Mouse (Mus musculus) heart, postnatal 25 days (tissue): ENCODE data around the gene Anp32e. TPM values are rescaled to one million over a fixed set of nuclear protein-coding genes. Genes with fewer than 3 reads are reported as not detected.
"Not testable (repeated sequence)": the region's sequence is repeated elsewhere in the genome, so short reads cannot be mapped to it uniquely, and the experiment has no call there.

Experiments
- DNase-seq: peaks from one replicate; pipeline ENCODE4 v3.0.0; 2022; ENCODE audit warnings: low spot score
- intact Hi-C: fragments of 180-260 bp; cut with DNase I; formaldehyde crosslinking; loops from one replicate; pipeline ENCODE4 v1.15.1; 2025
- total RNA-seq, 2 experiments: library from RNA; stranded (reverse); gene quantifications; 2 replicates each; pipeline ENCODE4 v1.2.3; 2021

Gene Anp32e
- total RNA-seq, 2 experiments from 2014 or later = 74.2 to 92.2 TPM

GRCm38 (mm10) chr3:95902643-95903042, 26.4 kb upstream of the Anp32e start:
- intact Hi-C loops = no loop called here
- DNase-seq = no peak

- no peak for DNase-seq
- intact Hi-C loops = no loop called here
These were observed 25.1 kb upstream of the Anp32e start for GRCm38 (mm10) chr3:95903753-95904502.

GRCm38 (mm10) chr3:95904568-95904967, 24.5 kb upstream of the Anp32e start, which contains the start of gene Car14:
Gene Car14, minus strand, starts transcription at chr3:95904691.
- DNase-seq = peak; percentile 28

GRCm38 (mm10) chr3:95905146-95905939, 23.7 kb upstream of the Anp32e start:
- peak; percentile 15 for DNase-seq

More at GRCm38 (mm10) chr3:95904568-95904967, 24.5 kb upstream of the Anp32e start, which contains the start of gene Car14:
- intact Hi-C loops = no loop called here

GRCm38 (mm10) chr3:95905940-95906492, 23.0 kb upstream of the Anp32e start:
- no peak for DNase-seq
- intact Hi-C loops = loop anchor here (1.0 to 2.0 kb wide), 2 partner anchors 23 to 45 kb away; no protein-coding TSS in a partner anchor

More at GRCm38 (mm10) chr3:95905146-95905939, 23.7 kb upstream of the Anp32e start:
- intact Hi-C loops = no loop called here

- DNase-seq = no peak
These were observed 22.2 kb upstream of the Anp32e start for GRCm38 (mm10) chr3:95906860-95907259.

GRCm38 (mm10) chr3:95907613-95908012, 21.4 kb upstream of the Anp32e start:
- DNase-seq = no peak
- intact Hi-C loops = loop anchor here (2.0 kb wide), 1 partner anchor 47 kb away; no protein-coding TSS in a partner anchor

More at GRCm38 (mm10) chr3:95906860-95907259, 22.2 kb upstream of the Anp32e start:
- intact Hi-C loops = loop anchor here (1.0 to 2.0 kb wide), 2 partner anchors 24 to 46 kb away; no protein-coding TSS in a partner anchor

- DNase-seq = no peak
- intact Hi-C loops = no loop called here
These were observed 14.3 kb upstream of the Anp32e start for GRCm38 (mm10) chr3:95914706-95915105.

GRCm38 (mm10) chr3:95916760-95917159, 12.3 kb upstream of the Anp32e start:
- intact Hi-C loops = no loop called here

GRCm38 (mm10) chr3:95920532-95920931, 8.5 kb upstream of the Anp32e start:
- DNase-seq, intact Hi-C loops: not testable (repeated sequence)

More at GRCm38 (mm10) chr3:95916760-95917159, 12.3 kb upstream of the Anp32e start:
- no peak for DNase-seq

- DNase-seq, intact Hi-C loops: not testable (repeated sequence)
These were observed 5.6 kb upstream of the Anp32e start for GRCm38 (mm10) chr3:95923429-95923828.

- DNase-seq = no peak
- intact Hi-C loops = no loop called here
These were observed 4.9 kb upstream of the Anp32e start for GRCm38 (mm10) chr3:95924185-95924584.

- no peak for DNase-seq
- intact Hi-C loops = no loop called here
These were observed 4.0 kb upstream of the Anp32e start for GRCm38 (mm10) chr3:95925087-95925486.

GRCm38 (mm10) chr3:95928261-95928657, 787 bp upstream of the Anp32e start:
- intact Hi-C loops = loop anchor here (2.0 kb wide), 1 partner anchor 23 kb away; no protein-coding TSS in a partner anchor
- DNase-seq = no peak

- intact Hi-C loops = loop anchor here (2.0 kb wide), 1 partner anchor 21 kb away; no protein-coding TSS in a partner anchor
- DNase-seq = no peak
These were observed 780 bp downstream of the Anp32e start for GRCm38 (mm10) chr3:95929581-95930470.

GRCm38 (mm10) chr3:95930471-95930789, 1.4 kb downstream of the Anp32e start:
- no peak for DNase-seq
- intact Hi-C loops = no loop called here

GRCm38 (mm10) chr3:95931471-95931870, 2.4 kb downstream of the Anp32e start:
- intact Hi-C loops = no loop called here
- DNase-seq = no peak

GRCm38 (mm10) chr3:95932157-95932556, 3.1 kb downstream of the Anp32e start:
- DNase-seq = no peak
- intact Hi-C loops = no loop called here

GRCm38 (mm10) chr3:95932566-95932965, 3.5 kb downstream of the Anp32e start:
- intact Hi-C loops = no loop called here
- DNase-seq = no peak
